18 mouse cellular contexts compared by ENCODE assay signal in the genomic region with DNA sequence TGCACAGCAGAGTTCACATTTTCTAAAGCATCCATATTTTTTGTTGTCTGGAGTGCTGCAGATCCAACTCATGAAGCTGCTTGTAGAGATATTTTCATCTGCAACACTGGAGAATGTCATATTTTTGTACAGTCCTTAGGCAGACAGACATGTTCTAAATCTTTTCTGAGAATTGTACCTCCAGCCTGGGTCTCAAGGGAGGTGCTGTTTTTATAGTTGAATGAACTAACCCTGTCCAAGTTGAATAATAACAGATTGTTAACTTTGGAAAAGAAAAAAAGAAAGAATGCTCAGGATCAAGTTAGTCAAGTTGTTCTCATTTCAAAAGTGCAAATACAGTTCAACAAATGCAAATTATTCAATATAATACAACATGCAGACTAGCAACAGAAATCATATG. TPM values are rescaled to one million over a fixed set of nuclear protein-coding genes. Genes with fewer than 3 reads are reported as not detected.
DNase-seq lines count a peak whose midpoint lies in the region; ATAC-seq and TF ChIP-seq lines count a peak whose summit lies in the region.
"Had no signal": no experiment of that assay in that cellular context is flagged by ENCODE, and none has a peak within 500 bp of the region (broad histone marks: within the 10 kb centered on the region; RNA-seq: fewer than 3 reads in every experiment).

No protein-coding gene starts in this region.

- ATAC-seq in kidney, embryonic 16.5 days (ENCODE audit: low FRiP score, low TSS enrichment): no peak
- no peak for ATAC-seq in inflammation-experienced regulatory T-cells, adult 6 months
- ATAC-seq: forebrain, embryonic 13.5 days; forebrain, embryonic 15.5 days; forebrain, postnatal 0 days had no signal

- no peak for TF ChIP-seq CTCF in gastrocnemius, adult 2 months (IDR thresholded peaks at IDR 0.05)
- no peak for TF ChIP-seq CTCF in kidney, adult 2 months (conservative IDR thresholded peaks at IDR 0.05; ENCODE audit: insufficient read depth, insufficient read length, low read depth, low read length)

- no peak for TF ChIP-seq POLR2A in kidney, adult 2 months (IDR thresholded peaks at IDR 0.05; ENCODE audit: low read depth, low read length)

- no peak for DNase-seq in gastrocnemius, adult 2 months
- DNase-seq in gastrocnemius, postnatal 10 days: no peak
- DNase-seq in kidney, adult 2 months: peak; percentile 57
- peak; percentile 54 for DNase-seq in adipocyte (ENCODE audit: low spot score)
- DNase-seq: adrenal gland, adult 8-10 months; adrenal gland, postnatal 14 days; adrenal gland, postnatal 36 days; cerebellum, adult 11-12 months; cerebellum, adult 2 months; cerebellum, adult 9-10 months; cerebellum, postnatal 10 days; cerebellum, postnatal 25 days; forebrain, postnatal 0 days had no signal

- H3K4me2 ChIP-seq in kidney, embryonic 16.5 days (replicated peaks; ENCODE audit: low read depth, low read length): no peak overlapping the region
- H3K4me2 ChIP-seq: embryonic facial prominence, embryonic 13.5 days; forebrain, embryonic 13.5 days; forebrain, embryonic 15.5 days had no signal

- H3K4me3 ChIP-seq in gastrocnemius, adult 2 months: no peak overlapping the region
- H3K4me3 ChIP-seq in kidney, adult 2 months (ENCODE audit: insufficient read depth, low read depth, low read length): no peak overlapping the region
- no peak overlapping the region for H3K4me3 ChIP-seq in kidney, embryonic 16.5 days (ENCODE audit: low read length)
- H3K4me3 ChIP-seq: embryonic facial prominence, embryonic 13.5 days; forebrain, embryonic 13.5 days; forebrain, embryonic 15.5 days had no signal

- H3K27me3 ChIP-seq in kidney, adult 2 months (replicated peaks; ENCODE audit: control insufficient read depth, insufficient read depth, low read length): no peaks in the 10 kb centered on the region
- no peaks in the 10 kb centered on the region for H3K27me3 ChIP-seq in kidney, embryonic 16.5 days (ENCODE audit: insufficient read depth, low read length)
- H3K27me3 ChIP-seq: embryonic facial prominence, embryonic 13.5 days; forebrain, embryonic 13.5 days; forebrain, embryonic 15.5 days had no signal

- no peak overlapping the region for H3K9ac ChIP-seq in kidney, embryonic 16.5 days (replicated peaks; ENCODE audit: low read length)
- H3K9ac ChIP-seq: embryonic facial prominence, embryonic 13.5 days; forebrain, embryonic 13.5 days; forebrain, embryonic 15.5 days; forebrain, postnatal 0 days had no signal

- H3K4me1 ChIP-seq in kidney, adult 2 months (ENCODE audit: control insufficient read depth, insufficient read depth, low read length): no peaks in the 10 kb centered on the region
- no peaks in the 10 kb centered on the region for H3K4me1 ChIP-seq in kidney, embryonic 16.5 days (ENCODE audit: insufficient read depth, low read length)
- H3K4me1 ChIP-seq: embryonic facial prominence, embryonic 13.5 days; forebrain, embryonic 13.5 days; forebrain, embryonic 15.5 days had no signal

- no peaks in the 10 kb centered on the region for H3K9me3 ChIP-seq in kidney, embryonic 16.5 days (ENCODE audit: low read length)
- H3K9me3 ChIP-seq: embryonic facial prominence, embryonic 13.5 days; forebrain, embryonic 13.5 days; forebrain, embryonic 15.5 days had no signal

- H3K27ac ChIP-seq in gastrocnemius, adult 2 months: peak overlapping the region; percentile 36; the same call in 1 of the 2 replicates
- peak overlapping the region; percentile 60 for H3K27ac ChIP-seq in kidney, adult 2 months (ENCODE audit: insufficient read depth, low read depth, low read length)
- no peak overlapping the region for H3K27ac ChIP-seq in kidney, embryonic 16.5 days (ENCODE audit: low read length)
- H3K27ac ChIP-seq: embryonic facial prominence, embryonic 13.5 days; forebrain, embryonic 13.5 days; forebrain, embryonic 15.5 days had no signal

- intact Hi-C loops in gastrocnemius, adult 2 months (cut with DNase I): no loop called here

- no peaks in the 10 kb centered on the region; the same call in 1 of the 2 replicates for H3K36me3 ChIP-seq in kidney, adult 2 months (ENCODE audit: control insufficient read depth, insufficient read depth, low read length)
- H3K36me3 ChIP-seq in kidney, embryonic 16.5 days (ENCODE audit: insufficient read depth, low read length): no peaks in the 10 kb centered on the region

RNA-seq across cellular contexts. Expression of a gene that starts 21.5 kb away (rescaled TPM):
- total RNA-seq in gastrocnemius, adult 2 months (2021): 10 to 100 TPM; 23.3 to 27.9 TPM
- total RNA-seq in gastrocnemius, postnatal 10 days (2021): 10 to 100 TPM; 21.8 to 25.6 TPM
- 17.4 and 25.0 TPM in 2 replicates for polyA plus RNA-seq in kidney, adult 2 months (2012; rRNA removed)
- polyA plus RNA-seq in kidney, embryonic 16.5 days (2015; fragmentation: Nextera tagmentation; extraction: Ambion mirVana): 10.0 and 11.2 TPM in 2 replicates
- 10 to 100 TPM; 10.8 to 11.8 (median 11.1) TPM for polyA plus RNA-seq in inflammation-experienced regulatory T-cells, adult 6 months (2017; shearing (Covaris generic))

Comparison
In these comparisons a context has a peak if more than half of its experiments do, and no peak if none do; other contexts are left out.
1. DNase-seq: peak in kidney, adult 2 months (single experiment) and adipocyte (single experiment); none in gastrocnemius, adult 2 months (single experiment) and gastrocnemius, postnatal 10 days (single experiment).